Mouse (Mus musculus): ENCODE measurements around the gene Khdrbs1.

Khdrbs1 gene

GRCm38 (mm10) chr4:129761606-129762005 is 19.5 kb upstream of the Khdrbs1 start:
- H3K9me3 ChIP-seq (ENCODE audit: low read length), result no peaks in the 10 kb centered on the region
- H3K36me3 ChIP-seq (ENCODE audit: insufficient read depth, low read length), result no peaks in the 10 kb centered on the region
- no peaks in the 10 kb centered on the region for H3K4me1 ChIP-seq (replicated peaks; ENCODE audit: low read depth, low read length)
- TF ChIP-seq POU5F1 (IDR thresholded peaks at IDR 0.05; ENCODE audit: borderline replicate concordance, low read length) (no peak), CTCF (conservative IDR thresholded peaks at IDR 0.05; ENCODE audit: low read length) (no peak)
- no peak overlapping the region for H3K4me3 ChIP-seq (replicated peaks; ENCODE audit: low read length)
- H3K27me3 ChIP-seq (ENCODE audit: insufficient read depth, low read length), result peaks cover 41% of the 10 kb centered on the region

GRCm38 (mm10) chr4:129755455-129755854 is 13.4 kb upstream of the Khdrbs1 start:
- TF ChIP-seq NANOG (IDR thresholded peaks at IDR 0.05; ENCODE audit: borderline replicate concordance, low read length) (no peak), POU5F1 (IDR thresholded peaks at IDR 0.05; ENCODE audit: borderline replicate concordance, low read length) (no peak), CTCF (conservative IDR thresholded peaks at IDR 0.05; ENCODE audit: low read length) (no peak)
- Histone ChIP-seq H3K27me3 (ENCODE audit: insufficient read depth, low read length) (peaks cover 76% of the 10 kb centered on the region), H3K4me3 (replicated peaks; ENCODE audit: low read length) (no peak overlapping the region), H3K4me1 (replicated peaks; ENCODE audit: low read depth, low read length) (peaks cover 22% of the 10 kb centered on the region), H3K36me3 (ENCODE audit: insufficient read depth, low read length) (no peaks in the 10 kb centered on the region), H3K9me3 (ENCODE audit: low read length) (no peaks in the 10 kb centered on the region)

- no peak for TF ChIP-seq NANOG (IDR thresholded peaks at IDR 0.05; ENCODE audit: borderline replicate concordance, low read length)
- no peak for TF ChIP-seq POU5F1 (IDR thresholded peaks at IDR 0.05; ENCODE audit: borderline replicate concordance, low read length)
- no peak for TF ChIP-seq CTCF (conservative IDR thresholded peaks at IDR 0.05; ENCODE audit: low read length)
- Histone ChIP-seq H3K4me3 (replicated peaks; ENCODE audit: low read length) (no peak overlapping the region), H3K27me3 (ENCODE audit: insufficient read depth, low read length) (peaks cover 69% of the 10 kb centered on the region), H3K4me1 (replicated peaks; ENCODE audit: low read depth, low read length) (peaks cover 22% of the 10 kb centered on the region), H3K36me3 (ENCODE audit: insufficient read depth, low read length) (no peaks in the 10 kb centered on the region), H3K9me3 (ENCODE audit: low read length) (no peaks in the 10 kb centered on the region)
Measured at GRCm38 (mm10) chr4:129754742-129755141, 12.6 kb upstream of the Khdrbs1 start.

- H3K27me3 ChIP-seq (ENCODE audit: insufficient read depth, low read length), result peaks cover 70% of the 10 kb centered on the region
- H3K4me1 ChIP-seq (replicated peaks; ENCODE audit: low read depth, low read length), result peaks cover 46% of the 10 kb centered on the region
- H3K36me3 ChIP-seq (ENCODE audit: insufficient read depth, low read length), result no peaks in the 10 kb centered on the region
- no peaks in the 10 kb centered on the region for H3K9me3 ChIP-seq (ENCODE audit: low read length)
- TF ChIP-seq NANOG (IDR thresholded peaks at IDR 0.05; ENCODE audit: borderline replicate concordance, low read length), result peak; percentile 96
- no peak for TF ChIP-seq CTCF (conservative IDR thresholded peaks at IDR 0.05; ENCODE audit: low read length)
- H3K4me3 ChIP-seq (replicated peaks; ENCODE audit: low read length), result peak overlapping the region; percentile 43; the same call in 1 of the 2 replicates
Measured at GRCm38 (mm10) chr4:129750430-129750829, 8.3 kb upstream of the Khdrbs1 start.

- Histone ChIP-seq H3K4me3 (replicated peaks; ENCODE audit: low read length) (no peak overlapping the region), H3K9me3 (ENCODE audit: low read length) (no peaks in the 10 kb centered on the region), H3K36me3 (ENCODE audit: insufficient read depth, low read length) (no peaks in the 10 kb centered on the region), H3K27me3 (ENCODE audit: insufficient read depth, low read length) (peaks cover 52% of the 10 kb centered on the region), H3K4me1 (replicated peaks; ENCODE audit: low read depth, low read length) (peaks cover 51% of the 10 kb centered on the region)
- TF ChIP-seq CTCF (conservative IDR thresholded peaks at IDR 0.05; ENCODE audit: low read length), result no peak
- TF ChIP-seq NANOG (IDR thresholded peaks at IDR 0.05; ENCODE audit: borderline replicate concordance, low read length), result no peak
- no peak for TF ChIP-seq POU5F1 (IDR thresholded peaks at IDR 0.05; ENCODE audit: borderline replicate concordance, low read length)
Measured at GRCm38 (mm10) chr4:129746591-129746990, 4.5 kb upstream of the Khdrbs1 start.

- no peak for TF ChIP-seq POU5F1 (IDR thresholded peaks at IDR 0.05; ENCODE audit: borderline replicate concordance, low read length)
- Histone ChIP-seq H3K4me1 (replicated peaks; ENCODE audit: low read depth, low read length) (peaks cover 49% of the 10 kb centered on the region), H3K27me3 (ENCODE audit: insufficient read depth, low read length) (peaks cover 55% of the 10 kb centered on the region), H3K9me3 (ENCODE audit: low read length) (no peaks in the 10 kb centered on the region), H3K36me3 (ENCODE audit: insufficient read depth, low read length) (no peaks in the 10 kb centered on the region), H3K4me3 (replicated peaks; ENCODE audit: low read length) (no peak overlapping the region)
Measured at GRCm38 (mm10) chr4:129746106-129746505, 4.0 kb upstream of the Khdrbs1 start.

GRCm38 (mm10) chr4:129743494-129743893 is 1.4 kb upstream of the Khdrbs1 start:
- peak overlapping the region; percentile 96 for H3K4me3 ChIP-seq (replicated peaks; ENCODE audit: low read length)
- H3K4me1 ChIP-seq (replicated peaks; ENCODE audit: low read depth, low read length), result peaks cover 54% of the 10 kb centered on the region
- H3K36me3 ChIP-seq (ENCODE audit: insufficient read depth, low read length), result peaks cover 13% of the 10 kb centered on the region
- no peak for TF ChIP-seq POU5F1 (IDR thresholded peaks at IDR 0.05; ENCODE audit: borderline replicate concordance, low read length)
- TF ChIP-seq CTCF (conservative IDR thresholded peaks at IDR 0.05; ENCODE audit: low read length), result no peak
- no peak for TF ChIP-seq NANOG (IDR thresholded peaks at IDR 0.05; ENCODE audit: borderline replicate concordance, low read length)
- peaks cover 57% of the 10 kb centered on the region for H3K27me3 ChIP-seq (ENCODE audit: insufficient read depth, low read length)
- no peaks in the 10 kb centered on the region for H3K9me3 ChIP-seq (ENCODE audit: low read length)

- TF ChIP-seq CTCF (conservative IDR thresholded peaks at IDR 0.05; ENCODE audit: low read length) (no peak), POU5F1 (IDR thresholded peaks at IDR 0.05; ENCODE audit: borderline replicate concordance, low read length) (no peak), NANOG (IDR thresholded peaks at IDR 0.05; ENCODE audit: borderline replicate concordance, low read length) (no peak)
- H3K4me3 ChIP-seq (replicated peaks; ENCODE audit: low read length), result peak overlapping the region; percentile 96
- H3K9me3 ChIP-seq (ENCODE audit: low read length), result no peaks in the 10 kb centered on the region
Measured at GRCm38 (mm10) chr4:129743010-129743390, 897 bp upstream of the Khdrbs1 start.

GRCm38 (mm10) chr4:129741974-129742231 is 200 bp downstream of the Khdrbs1 start:
- H3K36me3 ChIP-seq (ENCODE audit: insufficient read depth, low read length), result peaks cover 24% of the 10 kb centered on the region
- H3K4me1 ChIP-seq (replicated peaks; ENCODE audit: low read depth, low read length), result peaks cover 50% of the 10 kb centered on the region
- TF ChIP-seq NANOG (IDR thresholded peaks at IDR 0.05; ENCODE audit: borderline replicate concordance, low read length), result no peak
- no peak for TF ChIP-seq CTCF (conservative IDR thresholded peaks at IDR 0.05; ENCODE audit: low read length)
- no peak for TF ChIP-seq POU5F1 (IDR thresholded peaks at IDR 0.05; ENCODE audit: borderline replicate concordance, low read length)

More at GRCm38 (mm10) chr4:129743010-129743390, 897 bp upstream of the Khdrbs1 start:
- H3K27me3 ChIP-seq (ENCODE audit: insufficient read depth, low read length), result peaks cover 57% of the 10 kb centered on the region
- peaks cover 16% of the 10 kb centered on the region for H3K36me3 ChIP-seq (ENCODE audit: insufficient read depth, low read length)
- H3K4me1 ChIP-seq (replicated peaks; ENCODE audit: low read depth, low read length), result peaks cover 54% of the 10 kb centered on the region

More at GRCm38 (mm10) chr4:129741974-129742231, 200 bp downstream of the Khdrbs1 start:
- Histone ChIP-seq H3K4me3 (replicated peaks; ENCODE audit: low read length) (peak overlapping the region; percentile 96), H3K9me3 (ENCODE audit: low read length) (no peaks in the 10 kb centered on the region), H3K27me3 (ENCODE audit: insufficient read depth, low read length) (peaks cover 48% of the 10 kb centered on the region)
